Mouse (Mus musculus) heart, embryonic 15.5 days (tissue): ENCODE results near the gene Nmu. TPM values are rescaled to one million over a fixed set of nuclear protein-coding genes. Genes with fewer than 3 reads are reported as not detected.

Source experiments
- ATAC-seq: fragments of 200-750 bp; cut with Nextera tagmentation; replicated peaks from 2 replicates; pipeline ENCODE4 v1.8.0; 2017; ENCODE audit warnings: low read depth, moderate TSS enrichment; ENCODE audit not compliant: insufficient number of reproducible peaks, insufficient read depth, low FRiP score
- H3K27ac ChIP-seq: fragments of 300-500 bp; sonication (generic); 2 replicates; pipeline ENCODE4 v1.5.1; 2015; ENCODE audit warnings: mild to moderate bottlenecking, inconsistent platforms
- H3K27me3 ChIP-seq: fragments of 300-500 bp; sonication (generic); 2 replicates; pipeline ENCODE4 v1.6.1; 2015; ENCODE audit warnings: inconsistent platforms
- H3K36me3 ChIP-seq: fragments of 300-500 bp; sonication (generic); 2 replicates; pipeline ENCODE4 v1.6.1; 2015; ENCODE audit warnings: mild to moderate bottlenecking, inconsistent platforms
- H3K4me1 ChIP-seq: fragments of 300-500 bp; sonication (generic); replicated peaks from 2 replicates; pipeline ENCODE4 v1.6.1; 2015; ENCODE audit warnings: inconsistent platforms
- H3K4me2 ChIP-seq: fragments of 300-500 bp; sonication (generic); 2 replicates; pipeline ENCODE4 v1.6.1; 2015; ENCODE audit warnings: inconsistent platforms, mild to moderate bottlenecking, moderate library complexity
- H3K4me3 ChIP-seq: fragments of 300-500 bp; sonication (generic); 2 replicates; pipeline ENCODE4 v1.5.1; 2015; ENCODE audit warnings: mild to moderate bottlenecking, inconsistent platforms
- H3K9ac ChIP-seq: fragments of 300-500 bp; sonication (generic); 2 replicates; pipeline ENCODE4 v1.6.1; 2015; ENCODE audit warnings: mild to moderate bottlenecking, inconsistent platforms
- H3K9me3 ChIP-seq: fragments of 300-500 bp; sonication (generic); replicated peaks from 2 replicates; pipeline ENCODE4 v1.6.1; 2016; ENCODE audit warnings: inconsistent platforms
- WGBS: fragments of 180-500 bp; shearing (Covaris S2); methylation state at CpG from one replicate; pipeline ENCODE4 v1.1.7; 2015; ENCODE audit warnings: mixed read lengths; 5-methylcytosine and 5-hydroxymethylcytosine counted together
- polyA plus RNA-seq: library from polyadenylated mRNA; unstranded; fragments of >200 nt; fragmentation: Nextera tagmentation; extraction: Ambion mirVana; gene quantifications from 2 replicates; pipeline ENCODE4 v1.2.1, GENCODE M21; 2015

Nmu gene
- polyA plus RNA-seq, 1 experiment from 2014 or later: not detected

DNA sequence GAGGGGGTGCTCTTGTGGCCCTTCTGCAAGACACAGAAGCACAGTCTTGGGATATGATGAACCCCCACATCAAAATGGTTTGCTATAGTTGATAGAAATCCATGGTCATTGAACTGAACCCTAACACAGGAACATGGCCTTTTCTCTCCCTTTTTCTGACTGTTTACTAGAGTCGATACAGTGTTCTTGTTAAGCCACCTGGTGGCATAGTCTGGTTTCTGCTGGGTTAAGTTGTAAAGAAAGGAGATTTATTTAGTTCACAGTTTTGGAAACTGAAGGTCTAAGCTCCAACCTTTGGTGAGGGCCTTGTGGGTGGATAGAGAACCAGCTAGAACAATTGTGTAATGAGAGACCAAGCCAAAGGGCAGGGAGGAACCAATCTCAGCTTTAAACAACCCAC, 3.5 kb downstream of the Nmu start:
- Histone ChIP-seq H3K4me3 (no peak overlapping the region), H3K4me1 (peaks cover 9% of the 10 kb centered on the region), H3K27ac (no peak overlapping the region), H3K36me3 (no peaks in the 10 kb centered on the region), H3K27me3 (peaks cover 19% of the 10 kb centered on the region), H3K9me3 (no peaks in the 10 kb centered on the region), H3K4me2 (no peak overlapping the region), H3K9ac (no peak overlapping the region)
- no peak for ATAC-seq
- WGBS: 71% methylated on average over 1 of the region's 1 CpGs

DNA sequence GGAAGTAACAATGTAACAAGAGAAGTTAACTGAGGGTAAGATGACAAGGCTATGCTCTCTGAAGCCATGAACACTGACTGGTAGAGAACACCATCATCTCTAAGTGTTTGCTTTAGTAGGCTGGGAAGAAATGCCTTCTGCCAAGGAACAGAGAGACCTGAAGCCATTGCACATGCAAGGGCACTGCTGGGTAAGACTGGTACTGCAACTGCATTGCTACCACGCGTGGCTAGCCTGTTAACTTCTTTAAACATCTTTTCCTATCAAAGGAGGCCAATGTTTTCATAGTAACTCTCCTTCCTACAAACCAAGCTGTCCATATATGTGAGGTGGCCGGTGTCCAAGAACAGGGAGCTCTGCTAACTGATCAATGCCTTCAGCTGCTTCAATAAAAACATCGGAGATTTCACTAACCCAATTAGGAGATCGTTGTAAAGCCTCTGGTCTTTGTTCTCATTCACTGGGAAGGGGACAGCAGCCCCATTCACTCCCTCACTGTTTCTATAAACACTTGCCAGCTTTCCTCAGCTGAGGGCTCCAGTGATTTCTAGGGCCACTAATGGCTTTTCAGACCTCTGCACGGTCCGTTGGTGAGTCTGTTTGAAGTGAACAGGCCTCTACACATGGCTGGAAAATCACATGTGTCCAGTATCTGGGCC, 11.5 kb downstream of the Nmu start:
- no peak for ATAC-seq
- no peaks in the 10 kb centered on the region for H3K36me3 ChIP-seq
- 70% methylated on average over 7 of the region's 7 CpGs for WGBS

DNA sequence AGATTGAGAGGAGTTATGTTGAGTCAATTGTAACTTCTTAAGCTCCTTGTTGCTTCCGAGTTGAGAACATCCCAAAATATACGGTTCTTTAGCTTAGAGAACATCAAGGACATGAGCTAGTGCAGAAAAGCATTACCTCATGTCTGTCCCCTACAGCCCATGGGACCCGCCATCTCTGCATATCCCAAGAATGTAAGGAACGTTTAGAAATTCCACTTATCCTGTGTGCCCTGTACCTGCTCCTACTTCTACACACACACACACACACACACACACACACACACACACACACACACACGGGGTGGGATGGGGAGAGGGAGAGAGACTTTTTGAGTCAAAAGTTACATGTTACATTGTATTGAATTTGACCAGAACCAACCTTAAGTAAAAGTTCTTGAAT, 12.1 kb downstream of the Nmu start:
- Histone ChIP-seq H3K36me3 (no peaks in the 10 kb centered on the region), H3K9me3 (no peaks in the 10 kb centered on the region), H3K27me3 (no peaks in the 10 kb centered on the region), H3K4me3 (no peak overlapping the region), H3K4me1 (no peaks in the 10 kb centered on the region), H3K9ac (no peak overlapping the region), H3K4me2 (no peak overlapping the region), H3K27ac (no peak overlapping the region)
- 70% methylated on average over 5 of the region's 5 CpGs for WGBS
- ATAC-seq: no peak

More for the DNA sequence above, 11.5 kb downstream of the Nmu start:
- Histone ChIP-seq H3K4me3 (no peak overlapping the region), H3K27ac (no peak overlapping the region), H3K9me3 (no peaks in the 10 kb centered on the region), H3K4me2 (no peak overlapping the region), H3K27me3 (no peaks in the 10 kb centered on the region), H3K9ac (no peak overlapping the region), H3K4me1 (no peaks in the 10 kb centered on the region)

DNA sequence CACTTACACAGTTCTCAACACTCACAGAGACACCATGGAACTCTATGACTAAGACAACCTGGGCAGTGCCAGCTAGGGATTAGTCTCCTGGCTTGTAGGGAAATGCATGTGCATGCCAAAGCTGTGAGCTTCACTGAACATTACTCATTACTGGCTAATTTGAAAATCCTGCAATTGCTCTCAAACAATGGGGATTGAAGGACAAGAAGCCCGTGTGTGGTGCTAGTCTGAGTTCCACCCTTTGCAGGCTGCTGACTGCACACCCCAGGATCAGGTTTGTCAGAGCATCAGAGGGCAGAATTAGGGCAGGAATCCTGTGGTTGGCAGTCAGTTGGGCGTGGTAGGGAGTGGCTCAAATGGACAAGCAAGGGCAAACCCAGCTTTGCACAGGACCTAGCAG, 17.5 kb downstream of the Nmu start:
- Histone ChIP-seq H3K27ac (no peak overlapping the region), H3K9me3 (no peaks in the 10 kb centered on the region), H3K4me2 (no peak overlapping the region), H3K4me1 (no peaks in the 10 kb centered on the region), H3K4me3 (no peak overlapping the region), H3K9ac (no peak overlapping the region), H3K36me3 (no peaks in the 10 kb centered on the region), H3K27me3 (no peaks in the 10 kb centered on the region)
- ATAC-seq: no peak
- WGBS: 58% methylated on average over 2 of the region's 2 CpGs

DNA sequence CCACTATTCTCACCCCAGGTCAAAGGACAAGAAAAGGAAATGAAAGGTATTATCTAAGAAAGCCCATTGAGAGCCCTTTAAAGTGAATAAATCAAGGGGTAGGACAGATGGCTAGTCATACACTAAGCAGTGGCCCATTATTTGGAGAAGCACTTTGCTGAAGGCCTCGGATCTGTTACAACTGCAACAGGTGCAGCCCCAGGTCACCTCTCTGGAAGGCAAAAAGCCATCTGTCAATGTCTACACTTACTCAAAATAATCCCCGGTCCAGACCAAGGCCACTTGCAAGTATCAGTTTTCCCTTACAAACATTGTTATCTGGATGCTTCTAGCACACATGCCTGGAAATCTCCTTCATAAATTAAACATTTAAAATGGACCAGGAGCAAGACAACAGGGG, 22.7 kb downstream of the Nmu start:
- H3K9ac ChIP-seq: no peak overlapping the region
- no peaks in the 10 kb centered on the region for H3K9me3 ChIP-seq
- no peaks in the 10 kb centered on the region for H3K36me3 ChIP-seq
- H3K27ac ChIP-seq: no peak overlapping the region
- H3K4me1 ChIP-seq: no peaks in the 10 kb centered on the region
- 70% methylated on average over 2 of the region's 2 CpGs for WGBS
- no peak overlapping the region for H3K4me2 ChIP-seq
- no peak for ATAC-seq
- H3K4me3 ChIP-seq: no peak overlapping the region
- H3K27me3 ChIP-seq: no peaks in the 10 kb centered on the region

DNA sequence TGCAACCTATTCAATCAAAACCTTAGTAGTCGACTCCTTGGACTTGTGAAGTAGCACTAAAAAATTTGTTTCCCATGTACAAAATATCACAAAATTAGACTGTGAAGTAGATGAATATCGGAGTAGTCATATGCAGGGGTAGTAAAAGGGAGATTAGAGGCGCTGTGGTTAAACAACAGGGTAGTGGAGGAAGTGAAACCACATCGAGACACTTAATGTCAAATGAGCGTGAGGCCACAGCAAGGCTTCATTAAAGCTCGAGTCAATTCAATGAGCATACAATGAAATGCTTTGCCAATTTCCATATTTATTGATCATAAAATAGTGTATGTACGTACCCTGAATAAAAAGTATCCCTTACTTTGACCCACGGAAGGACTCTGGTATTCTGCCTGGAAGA, 26.5 kb downstream of the Nmu start:
- Histone ChIP-seq H3K27ac (no peak overlapping the region), H3K4me2 (no peak overlapping the region), H3K9me3 (no peaks in the 10 kb centered on the region), H3K27me3 (no peaks in the 10 kb centered on the region), H3K4me1 (no peaks in the 10 kb centered on the region), H3K9ac (no peak overlapping the region), H3K36me3 (no peaks in the 10 kb centered on the region), H3K4me3 (no peak overlapping the region)
- WGBS: 76% methylated on average over 8 of the region's 8 CpGs
- ATAC-seq: no peak

DNA sequence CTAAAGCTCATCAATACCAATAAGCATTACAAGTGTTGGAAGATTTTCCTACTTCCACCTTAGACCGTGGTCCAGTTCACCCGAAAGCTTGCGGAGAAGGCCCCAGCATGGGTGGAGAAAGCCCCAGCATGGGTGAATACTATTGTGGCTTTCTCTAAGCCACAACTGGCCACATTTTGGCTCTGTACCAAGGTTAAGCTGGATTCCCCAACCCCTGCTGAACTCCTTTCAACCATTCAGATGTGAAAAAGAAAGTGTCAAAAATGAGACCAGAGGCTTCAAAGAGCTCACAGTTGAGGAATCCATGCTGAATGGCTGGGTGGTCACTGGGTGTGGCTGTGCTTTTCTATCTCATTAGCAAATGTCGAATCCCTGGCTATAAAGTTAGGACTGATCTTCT, 29.8 kb downstream of the Nmu start:
- H3K27me3 ChIP-seq: no peaks in the 10 kb centered on the region
- H3K4me1 ChIP-seq: no peaks in the 10 kb centered on the region
- no peak overlapping the region for H3K4me2 ChIP-seq
- no peak overlapping the region for H3K9ac ChIP-seq
- WGBS: 82% methylated on average over 4 of the region's 4 CpGs
- H3K9me3 ChIP-seq: no peaks in the 10 kb centered on the region
- no peak for ATAC-seq
- no peaks in the 10 kb centered on the region for H3K36me3 ChIP-seq
- no peak overlapping the region for H3K4me3 ChIP-seq
- no peak overlapping the region for H3K27ac ChIP-seq

DNA sequence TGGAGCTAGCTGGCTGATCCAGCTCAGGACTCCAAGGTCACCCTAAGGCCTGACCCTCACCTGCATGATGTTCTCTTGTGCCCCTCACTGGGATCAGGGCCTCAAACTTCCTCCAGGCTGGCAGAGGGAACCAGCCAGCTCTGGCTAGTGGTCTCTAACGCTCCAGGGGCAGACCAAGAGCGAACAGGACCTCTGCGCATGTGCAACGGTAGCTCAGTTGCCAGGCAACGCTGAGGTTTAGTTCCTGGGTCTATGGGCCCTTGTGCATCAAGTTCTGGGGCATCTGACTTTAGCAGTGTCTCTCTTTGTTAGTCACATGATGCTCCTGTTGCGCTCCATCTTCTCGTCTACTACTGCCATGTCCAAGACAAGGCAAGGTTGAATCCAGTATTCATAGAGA, 32.6 kb downstream of the Nmu start, which contains the start of gene Pdcl2:
TSS of gene Pdcl2 (minus strand) at position 204 of the 400 bp plus-strand sequence.
- no peak within 1 kb of the TSS for H3K27ac ChIP-seq
- H3K9me3 ChIP-seq: no peaks in the 10 kb centered on the region
- no peak within 1 kb of the TSS for H3K9ac ChIP-seq
- no peaks in the 10 kb centered on the region for H3K27me3 ChIP-seq
- H3K4me3 ChIP-seq: no peak within 1 kb of the TSS
- no peak for ATAC-seq
- no peaks in the 10 kb centered on the region for H3K4me1 ChIP-seq
- no peaks in the 10 kb centered on the region for H3K36me3 ChIP-seq
- WGBS: 84% methylated on average over 7 of the region's 7 CpGs
- no peak within 1 kb of the TSS for H3K4me2 ChIP-seq

DNA sequence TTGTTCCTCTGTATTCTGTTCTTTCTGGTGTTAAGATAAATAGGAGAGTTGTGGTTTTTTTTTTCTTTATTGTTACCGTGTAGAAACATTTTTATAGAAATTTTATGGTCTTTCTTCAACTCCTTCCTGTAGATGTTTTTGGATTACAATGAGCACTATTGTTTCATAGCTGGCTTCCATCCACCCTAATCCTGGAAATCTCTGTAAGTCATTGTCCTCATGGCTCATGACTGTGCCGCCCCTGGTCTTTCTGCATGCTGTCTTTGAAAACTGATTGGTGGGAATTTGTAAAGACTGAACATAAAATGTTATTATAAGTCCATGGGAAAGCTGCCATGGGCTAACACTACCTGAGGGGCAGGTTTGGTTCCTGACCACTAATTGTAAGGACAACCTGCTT, 36.3 kb downstream of the Nmu start:
- no peak overlapping the region for H3K9ac ChIP-seq
- H3K27me3 ChIP-seq: no peaks in the 10 kb centered on the region
- ATAC-seq: no peak
- H3K9me3 ChIP-seq: no peaks in the 10 kb centered on the region
- H3K4me2 ChIP-seq: no peak overlapping the region
- H3K36me3 ChIP-seq: no peaks in the 10 kb centered on the region
- H3K4me3 ChIP-seq: no peak overlapping the region
- no peaks in the 10 kb centered on the region for H3K4me1 ChIP-seq
- no peak overlapping the region for H3K27ac ChIP-seq
- 55% methylated on average over 2 of the region's 2 CpGs for WGBS

DNA sequence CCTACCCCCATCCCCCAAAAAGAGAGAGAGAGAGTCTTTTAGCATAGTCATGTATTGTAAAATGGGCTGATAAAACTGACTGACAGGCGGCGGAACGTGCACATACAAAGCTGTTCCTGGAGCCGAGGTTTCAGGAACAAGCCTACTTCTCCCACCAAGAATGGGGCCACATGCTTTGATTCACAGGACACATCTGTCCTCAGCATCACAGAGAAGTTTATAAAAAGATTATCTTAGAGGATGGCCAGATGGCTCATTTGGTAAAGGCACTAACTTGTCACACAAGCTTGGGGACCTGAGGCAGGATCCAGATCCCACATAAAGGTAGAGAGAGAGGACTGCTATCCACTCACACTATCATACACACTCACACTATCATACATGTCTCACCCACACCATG, 38.5 kb downstream of the Nmu start:
- H3K9me3 ChIP-seq: no peaks in the 10 kb centered on the region
- H3K4me3 ChIP-seq: no peak overlapping the region
- no peaks in the 10 kb centered on the region for H3K36me3 ChIP-seq
- H3K4me1 ChIP-seq: no peaks in the 10 kb centered on the region
- WGBS: 80% methylated on average over 4 of the region's 4 CpGs
- H3K4me2 ChIP-seq: no peak overlapping the region
- no peak for ATAC-seq
- H3K27me3 ChIP-seq: no peaks in the 10 kb centered on the region
- H3K27ac ChIP-seq: no peak overlapping the region
- H3K9ac ChIP-seq: no peak overlapping the region

DNA sequence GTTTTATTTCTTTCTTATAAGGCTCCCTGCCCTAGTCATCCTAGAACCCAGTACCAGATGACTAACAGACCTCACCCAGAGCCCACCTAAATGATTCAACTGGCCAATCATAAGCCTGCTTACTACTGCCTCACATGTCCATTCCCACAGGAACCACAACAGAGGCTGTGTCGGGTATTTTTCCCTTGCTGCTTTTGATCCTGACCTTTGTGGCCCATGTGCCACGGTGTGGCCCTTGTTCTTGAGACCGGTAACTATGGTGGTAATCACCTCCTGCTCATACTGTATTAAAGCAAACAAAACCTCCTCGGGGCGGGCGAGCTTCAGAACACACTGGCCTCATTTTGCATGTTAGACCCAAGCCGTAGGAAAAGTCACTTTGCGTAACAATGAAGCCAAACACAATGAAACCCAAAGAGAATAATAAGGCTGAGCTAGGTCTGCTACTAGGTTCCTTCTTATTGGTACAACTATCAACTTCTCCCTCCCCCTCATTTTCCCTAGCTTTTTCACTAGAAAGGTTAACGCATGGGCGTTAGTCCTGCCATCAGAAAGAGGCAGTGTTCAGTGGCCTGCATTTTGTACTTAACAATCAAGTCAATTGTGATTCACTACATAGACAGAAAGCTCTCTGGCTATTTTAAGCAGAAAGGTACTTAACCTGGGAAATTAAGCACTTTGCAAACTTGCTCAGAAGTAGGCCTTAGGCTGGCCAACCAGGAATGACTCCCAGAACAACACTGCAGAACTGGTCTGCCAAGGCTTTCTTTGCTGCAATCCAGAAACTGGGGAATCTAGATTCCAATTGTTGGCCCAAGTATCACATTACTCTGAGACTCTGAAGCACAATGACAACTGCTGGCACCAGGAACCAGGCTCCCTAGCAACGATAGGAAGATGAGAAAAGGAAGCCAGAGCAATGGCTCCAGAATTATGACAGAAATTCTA, 42.1 kb downstream of the Nmu start:
- Histone ChIP-seq H3K4me1 (no peaks in the 10 kb centered on the region), H3K36me3 (no peaks in the 10 kb centered on the region), H3K27me3 (no peaks in the 10 kb centered on the region), H3K4me3 (no peak overlapping the region), H3K27ac (no peak overlapping the region), H3K9ac (no peak overlapping the region), H3K4me2 (no peak overlapping the region), H3K9me3 (no peaks in the 10 kb centered on the region)
- WGBS: 64% methylated on average over 11 of the region's 11 CpGs
- ATAC-seq: no peak
